Mouse (Mus musculus) embryonic facial prominence, embryonic 12.5 days (tissue): ENCODE measurements around the gene Ifne. TPM values are rescaled to one million over a fixed set of nuclear protein-coding genes. Genes with fewer than 3 reads are reported as not detected.

Experiments
- ATAC-seq: fragments of 200-750 bp; cut with Nextera tagmentation; 2 replicates; pipeline ENCODE4 v1.8.0; 2017; ENCODE audit not compliant: insufficient number of reproducible peaks, insufficient read depth, low FRiP score, low TSS enrichment
- H3K27ac ChIP-seq: fragments of 300-500 bp; sonication (generic); 2 replicates; pipeline ENCODE4 v1.5.1; 2016; ENCODE audit warnings: mild to moderate bottlenecking
- H3K27me3 ChIP-seq: fragments of 300-500 bp; sonication (generic); 2 replicates; pipeline ENCODE4 v1.6.1; 2016; ENCODE audit warnings: mild to moderate bottlenecking, moderate library complexity
- H3K36me3 ChIP-seq: fragments of 300-500 bp; sonication (generic); 2 replicates; pipeline ENCODE4 v1.6.1; 2016; ENCODE audit warnings: mild to moderate bottlenecking
- H3K4me1 ChIP-seq: fragments of 300-500 bp; sonication (generic); 2 replicates; pipeline ENCODE4 v1.6.1; 2016
- H3K4me2 ChIP-seq: fragments of 300-500 bp; sonication (generic); replicated peaks from 2 replicates; pipeline ENCODE4 v1.6.1; 2016; ENCODE audit warnings: mild to moderate bottlenecking, moderate library complexity
- H3K4me3 ChIP-seq: fragments of 300-500 bp; sonication (generic); 2 replicates; pipeline ENCODE4 v1.5.1; 2016; ENCODE audit warnings: mild to moderate bottlenecking
- H3K9ac ChIP-seq: fragments of 300-500 bp; sonication (generic); 2 replicates; pipeline ENCODE4 v1.6.1; 2016; ENCODE audit warnings: mild to moderate bottlenecking, moderate library complexity
- H3K9me3 ChIP-seq: fragments of 300-500 bp; sonication (generic); 2 replicates; pipeline ENCODE4 v1.6.1; 2016; ENCODE audit warnings: mild to moderate bottlenecking, moderate library complexity
- WGBS: fragments of 180-500 bp; shearing (Covaris S2); methylation state at CpG from one replicate; pipeline ENCODE4 v1.1.7; 2016; 5-methylcytosine and 5-hydroxymethylcytosine counted together
- polyA plus RNA-seq: library from polyadenylated mRNA; unstranded; fragments of >200 nt; fragmentation: Nextera tagmentation; extraction: Ambion mirVana; gene quantifications from 2 replicates; pipeline ENCODE4 v1.2.1, GENCODE M21; 2016

Gene Ifne
- polyA plus RNA-seq, result not detected in 2 replicates

GRCm38 (mm10) chr4:88880101-88880500, at the start of gene Ifne:
Gene Ifne (minus strand): TSS chr4:88880201.
- no peak within 1 kb of the TSS for H3K9ac ChIP-seq
- no peaks in the 10 kb centered on the region for H3K9me3 ChIP-seq
- H3K27me3 ChIP-seq, result no peaks in the 10 kb centered on the region
- no peaks in the 10 kb centered on the region for H3K36me3 ChIP-seq
- H3K4me2 ChIP-seq, result no peak within 1 kb of the TSS
- no peaks in the 10 kb centered on the region for H3K4me1 ChIP-seq
- no peak for ATAC-seq
- H3K27ac ChIP-seq, result no peak within 1 kb of the TSS
- WGBS, result 89% methylated on average over 8 of the region's 8 CpGs
- no peak within 1 kb of the TSS for H3K4me3 ChIP-seq

- Histone ChIP-seq H3K9me3 (no peaks in the 10 kb centered on the region), H3K9ac (no peak overlapping the region), H3K4me1 (no peaks in the 10 kb centered on the region), H3K27me3 (no peaks in the 10 kb centered on the region), H3K27ac (no peak overlapping the region), H3K36me3 (no peaks in the 10 kb centered on the region), H3K4me2 (no peak overlapping the region), H3K4me3 (no peak overlapping the region)
- no peak for ATAC-seq
- 72% methylated on average over 4 of the region's 4 CpGs for WGBS
Measured at GRCm38 (mm10) chr4:88928341-88929102, 48.5 kb upstream of the Ifne start.

GRCm38 (mm10) chr4:88927850-88928249, 47.8 kb upstream of the Ifne start:
- no peak overlapping the region for H3K4me2 ChIP-seq
- H3K4me1 ChIP-seq, result no peaks in the 10 kb centered on the region
- ATAC-seq, result no peak
- H3K9ac ChIP-seq, result no peak overlapping the region
- H3K4me3 ChIP-seq, result no peak overlapping the region
- H3K27me3 ChIP-seq, result no peaks in the 10 kb centered on the region
- H3K27ac ChIP-seq, result no peak overlapping the region
- no peaks in the 10 kb centered on the region for H3K36me3 ChIP-seq
- 88% methylated on average over 2 of the region's 2 CpGs for WGBS
- no peaks in the 10 kb centered on the region for H3K9me3 ChIP-seq

- Histone ChIP-seq H3K27ac (no peak overlapping the region), H3K27me3 (no peaks in the 10 kb centered on the region), H3K4me1 (no peaks in the 10 kb centered on the region), H3K4me3 (no peak overlapping the region), H3K9me3 (no peaks in the 10 kb centered on the region), H3K9ac (no peak overlapping the region), H3K4me2 (no peak overlapping the region), H3K36me3 (no peaks in the 10 kb centered on the region)
- WGBS, result 69% methylated on average over 1 of the region's 1 CpGs
- no peak for ATAC-seq
Measured at GRCm38 (mm10) chr4:88926637-88927036, 46.6 kb upstream of the Ifne start.

- no peak for ATAC-seq
- Histone ChIP-seq H3K27me3 (no peaks in the 10 kb centered on the region), H3K27ac (no peak overlapping the region), H3K4me1 (no peaks in the 10 kb centered on the region), H3K4me2 (no peak overlapping the region), H3K9me3 (no peaks in the 10 kb centered on the region), H3K4me3 (no peak overlapping the region), H3K36me3 (no peaks in the 10 kb centered on the region), H3K9ac (no peak overlapping the region)
- 84% methylated on average over 1 of the region's 1 CpGs for WGBS
Measured at GRCm38 (mm10) chr4:88926082-88926481, 46.1 kb upstream of the Ifne start.

GRCm38 (mm10) chr4:88925456-88925855, 45.5 kb upstream of the Ifne start:
- WGBS, result 96% methylated on average over 2 of the region's 2 CpGs
- Histone ChIP-seq H3K4me1 (no peaks in the 10 kb centered on the region), H3K27ac (no peak overlapping the region), H3K4me3 (no peak overlapping the region), H3K9me3 (no peaks in the 10 kb centered on the region), H3K4me2 (no peak overlapping the region), H3K36me3 (no peaks in the 10 kb centered on the region), H3K27me3 (no peaks in the 10 kb centered on the region), H3K9ac (no peak overlapping the region)
- no peak for ATAC-seq

- no peak overlapping the region for H3K9ac ChIP-seq
- ATAC-seq, result no peak
- no peak overlapping the region for H3K27ac ChIP-seq
- WGBS, result 90% methylated on average over 5 of the region's 5 CpGs
- H3K27me3 ChIP-seq, result no peaks in the 10 kb centered on the region
- H3K4me3 ChIP-seq, result no peak overlapping the region
- no peaks in the 10 kb centered on the region for H3K9me3 ChIP-seq
- no peak overlapping the region for H3K4me2 ChIP-seq
- H3K4me1 ChIP-seq, result no peaks in the 10 kb centered on the region
- no peaks in the 10 kb centered on the region for H3K36me3 ChIP-seq
Measured at GRCm38 (mm10) chr4:88921280-88921679, 41.3 kb upstream of the Ifne start.

GRCm38 (mm10) chr4:88917770-88918460, 37.9 kb upstream of the Ifne start:
- no peak overlapping the region for H3K9ac ChIP-seq
- ATAC-seq, result no peak
- no peaks in the 10 kb centered on the region for H3K27me3 ChIP-seq
- no peaks in the 10 kb centered on the region for H3K36me3 ChIP-seq
- H3K4me1 ChIP-seq, result no peaks in the 10 kb centered on the region
- no peaks in the 10 kb centered on the region for H3K9me3 ChIP-seq
- no peak overlapping the region for H3K4me2 ChIP-seq
- no peak overlapping the region for H3K27ac ChIP-seq
- WGBS, result 91% methylated on average over 5 of the region's 5 CpGs
- H3K4me3 ChIP-seq, result no peak overlapping the region

GRCm38 (mm10) chr4:88916306-88916705, 36.3 kb upstream of the Ifne start:
- no peaks in the 10 kb centered on the region for H3K9me3 ChIP-seq
- no peak for ATAC-seq
- H3K4me1 ChIP-seq, result no peaks in the 10 kb centered on the region
- no peaks in the 10 kb centered on the region for H3K36me3 ChIP-seq
- no peak overlapping the region for H3K27ac ChIP-seq
- H3K4me3 ChIP-seq, result no peak overlapping the region
- H3K27me3 ChIP-seq, result no peaks in the 10 kb centered on the region
- no peak overlapping the region for H3K4me2 ChIP-seq
- WGBS, result 84% methylated on average over 4 of the region's 4 CpGs
- H3K9ac ChIP-seq, result no peak overlapping the region

GRCm38 (mm10) chr4:88913984-88914383, 34.0 kb upstream of the Ifne start:
- H3K4me1 ChIP-seq, result no peaks in the 10 kb centered on the region
- WGBS, result 86% methylated on average over 1 of the region's 1 CpGs
- no peak overlapping the region for H3K9ac ChIP-seq
- no peak overlapping the region for H3K27ac ChIP-seq
- no peaks in the 10 kb centered on the region for H3K36me3 ChIP-seq
- no peak overlapping the region for H3K4me2 ChIP-seq
- no peaks in the 10 kb centered on the region for H3K27me3 ChIP-seq
- H3K9me3 ChIP-seq, result no peaks in the 10 kb centered on the region
- ATAC-seq, result no peak
- H3K4me3 ChIP-seq, result no peak overlapping the region

- H3K9me3 ChIP-seq, result no peaks in the 10 kb centered on the region
- H3K4me2 ChIP-seq, result no peak overlapping the region
- no peaks in the 10 kb centered on the region for H3K36me3 ChIP-seq
- no peaks in the 10 kb centered on the region for H3K4me1 ChIP-seq
- no peaks in the 10 kb centered on the region for H3K27me3 ChIP-seq
- ATAC-seq, result no peak
- H3K4me3 ChIP-seq, result no peak overlapping the region
- no peak overlapping the region for H3K9ac ChIP-seq
- no peak overlapping the region for H3K27ac ChIP-seq
- 82% methylated on average over 2 of the region's 2 CpGs for WGBS
Measured at GRCm38 (mm10) chr4:88912882-88913281, 32.9 kb upstream of the Ifne start.

GRCm38 (mm10) chr4:88912187-88912586, 32.2 kb upstream of the Ifne start:
- H3K27me3 ChIP-seq, result no peaks in the 10 kb centered on the region
- WGBS, result 55% methylated on average over 9 of the region's 9 CpGs
- ATAC-seq, result no peak

More at GRCm38 (mm10) chr4:88912187-88912586, 32.2 kb upstream of the Ifne start:
- Histone ChIP-seq H3K9ac (no peak overlapping the region), H3K9me3 (no peaks in the 10 kb centered on the region), H3K27ac (no peak overlapping the region), H3K4me1 (no peaks in the 10 kb centered on the region), H3K4me2 (no peak overlapping the region), H3K36me3 (no peaks in the 10 kb centered on the region), H3K4me3 (no peak overlapping the region)
